Mouse (Mus musculus) C2C12 (cell line): ENCODE data around the gene Dok1.

Experiments
- CEBPB ChIP-seq: IDR thresholded peaks from one replicate; pipeline ENCODE4 v1.6.1; 2011; ENCODE audit warnings: low read depth, mild to moderate bottlenecking, control low read depth, moderate library complexity
- CTCF ChIP-seq: IDR thresholded peaks from one replicate; pipeline ENCODE4 v1.5.1; 2011; ENCODE audit not compliant: control insufficient read depth, insufficient read depth, insufficient read length
- FOSL1 ChIP-seq: IDR thresholded peaks from one replicate; pipeline ENCODE4 v1.8.0; 2011; ENCODE audit warnings: mild to moderate bottlenecking, low read length; ENCODE audit not compliant: poor library complexity, insufficient read depth, severe bottlenecking
- MAX ChIP-seq: IDR thresholded peaks from one replicate; pipeline ENCODE4 v1.6.1; 2011; ENCODE audit warnings: mild to moderate bottlenecking, control low read depth
- MYOD1 ChIP-seq: IDR thresholded peaks from one replicate; pipeline ENCODE4 v1.6.1; 2011; ENCODE audit warnings: low read depth; ENCODE audit not compliant: control insufficient read depth, insufficient read length
- MYOG ChIP-seq: IDR thresholded peaks from one replicate; pipeline ENCODE4 v1.6.1; 2011; ENCODE audit not compliant: control insufficient read depth, insufficient read length; ENCODE audit errors: extremely low read depth
- USF1 ChIP-seq: IDR thresholded peaks from one replicate; pipeline ENCODE4 v1.6.1; 2011; ENCODE audit warnings: low read depth, mild to moderate bottlenecking, control low read depth, moderate library complexity

DNA sequence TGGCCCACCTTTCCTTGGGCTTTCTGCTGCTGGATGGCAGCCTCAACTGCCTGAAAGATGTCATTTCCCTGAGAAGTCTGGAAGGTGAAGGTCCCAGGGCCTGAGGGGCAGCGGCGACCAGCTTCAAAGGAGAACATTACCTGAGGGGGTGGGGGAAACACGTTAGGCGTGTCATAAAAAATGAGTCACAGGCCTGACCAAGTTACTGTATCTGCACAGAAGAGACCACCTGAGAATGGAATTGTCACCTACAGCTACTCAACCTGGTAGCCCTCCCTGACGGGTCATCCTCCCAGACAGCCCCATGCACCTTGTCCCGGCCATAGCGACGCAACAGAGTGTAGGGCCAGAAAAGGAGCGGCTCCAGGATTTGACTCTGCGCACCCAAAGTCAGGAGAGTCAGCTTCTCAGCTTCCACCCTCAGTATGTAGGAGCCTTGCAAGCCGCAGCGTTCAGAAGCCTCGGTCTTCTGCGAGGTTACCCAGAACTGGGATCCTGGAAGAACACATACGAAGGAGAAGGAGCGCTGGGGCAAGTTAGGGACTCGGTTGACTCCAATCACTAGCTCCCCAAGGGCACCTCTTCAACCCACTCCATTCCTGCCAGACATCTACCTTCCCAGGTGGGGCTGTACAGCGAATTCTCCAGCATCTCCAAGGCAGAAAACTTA lies 1.2 kb downstream of the Dok1 start:
- TF ChIP-seq CTCF = no peak
- TF ChIP-seq MAX = no peak
- no peak for TF ChIP-seq FOSL1
- TF ChIP-seq MYOD1 = no peak
- no peak for TF ChIP-seq CEBPB
- TF ChIP-seq MYOG = no peak
- TF ChIP-seq USF1 = no peak
